Mouse (Mus musculus): Measurements from ENCODE around the gene Atp5g1. TPM values are rescaled to one million over a fixed set of nuclear protein-coding genes. Genes with fewer than 3 reads are reported as not detected.

Gene Atp5g1
- polyA plus RNA-seq, 1 experiment from 2014 or later = 610 TPM

GRCm38 (mm10) chr11:96028130-96028529, 47.3 kb downstream of the Atp5g1 start:
- DNase-seq (ENCODE audit: low spot score) = no peak

GRCm38 (mm10) chr11:96020622-96021021, 54.8 kb downstream of the Atp5g1 start:
- DNase-seq (ENCODE audit: low spot score) = no peak

Other genes with a start within 250 kb of the Atp5g1 start
- 92.9 and 111 TPM in 2 replicates for gene Gngt2, start 238.5 kb downstream of the Atp5g1 start, polyA plus RNA-seq (2015; fragmentation: Nextera tagmentation; extraction: Ambion mirVana)
- gene Abi3, start 233.2 kb downstream of the Atp5g1 start, polyA plus RNA-seq (2015; fragmentation: Nextera tagmentation; extraction: Ambion mirVana) = 181 and 185 TPM in 2 replicates
- gene B4galnt2, start 160.8 kb downstream of the Atp5g1 start, polyA plus RNA-seq (2015; fragmentation: Nextera tagmentation; extraction: Ambion mirVana) = 1.1 and 1.2 TPM in 2 replicates
- 1.3 and 1.5 TPM in 2 replicates for gene Igf2bp1, start 69.7 kb downstream of the Atp5g1 start, polyA plus RNA-seq (2015; fragmentation: Nextera tagmentation; extraction: Ambion mirVana)
- 3.1 and 3.8 TPM in 2 replicates for gene Gip, start 51.1 kb downstream of the Atp5g1 start, polyA plus RNA-seq (2015; fragmentation: Nextera tagmentation; extraction: Ambion mirVana)
- 128 and 144 TPM in 2 replicates for gene Snf8, start 40.8 kb downstream of the Atp5g1 start, polyA plus RNA-seq (2015; fragmentation: Nextera tagmentation; extraction: Ambion mirVana)
- gene Ube2z, start 10.3 kb downstream of the Atp5g1 start, polyA plus RNA-seq (2015; fragmentation: Nextera tagmentation; extraction: Ambion mirVana) = 27.1 and 28.4 TPM in 2 replicates
- 0.13 and 0.20 TPM in 2 replicates for gene Calcoco2, start 36.3 kb upstream of the Atp5g1 start, polyA plus RNA-seq (2015; fragmentation: Nextera tagmentation; extraction: Ambion mirVana)
- 0.05 and 0.12 TPM in 2 replicates for gene Ttll6, start 58.1 kb upstream of the Atp5g1 start, polyA plus RNA-seq (2015; fragmentation: Nextera tagmentation; extraction: Ambion mirVana)
- 0.43 and 0.54 TPM in 2 replicates for gene Hoxb13, start 118.6 kb upstream of the Atp5g1 start, polyA plus RNA-seq (2015; fragmentation: Nextera tagmentation; extraction: Ambion mirVana)
- gene Hoxb9, start 195.8 kb upstream of the Atp5g1 start, polyA plus RNA-seq (2015; fragmentation: Nextera tagmentation; extraction: Ambion mirVana) = 0.09 TPM in 1 of 2 replicates, not detected in the other
- gene Hoxb8, start 206.2 kb upstream of the Atp5g1 start, polyA plus RNA-seq (2015; fragmentation: Nextera tagmentation; extraction: Ambion mirVana) = not detected in 2 replicates
- 0.19 TPM in 1 of 2 replicates, not detected in the other for gene Hoxb7, start 211.0 kb upstream of the Atp5g1 start, polyA plus RNA-seq (2015; fragmentation: Nextera tagmentation; extraction: Ambion mirVana)
- 0.10 TPM in 1 of 2 replicates, not detected in the other for gene Hoxb6, start 216.8 kb upstream of the Atp5g1 start, polyA plus RNA-seq (2015; fragmentation: Nextera tagmentation; extraction: Ambion mirVana)
- gene Hoxb5, start 227.7 kb upstream of the Atp5g1 start, polyA plus RNA-seq (2015; fragmentation: Nextera tagmentation; extraction: Ambion mirVana) = 0.15 and 0.16 TPM in 2 replicates
- gene Hoxb4, start 242.6 kb upstream of the Atp5g1 start, polyA plus RNA-seq (2015; fragmentation: Nextera tagmentation; extraction: Ambion mirVana) = 0.09 and 0.20 TPM in 2 replicates
- 0.18 and 0.30 TPM in 2 replicates for gene Hoxb3, start 247.7 kb upstream of the Atp5g1 start, polyA plus RNA-seq (2015; fragmentation: Nextera tagmentation; extraction: Ambion mirVana)